Mouse (Mus musculus) yolk sac, embryonic 10.5 days (tissue): ENCODE results near the gene Slc39a11.
A peak's percentile ranks its signal among the peaks of the same experiment; 100 is the strongest.

ENCODE experiments used
- DNase-seq: peaks from one replicate; pipeline ENCODE4 v3.0.0-alpha.2; 2017; ENCODE audit warnings: low spot score

The Slc39a11 gene

DNA sequence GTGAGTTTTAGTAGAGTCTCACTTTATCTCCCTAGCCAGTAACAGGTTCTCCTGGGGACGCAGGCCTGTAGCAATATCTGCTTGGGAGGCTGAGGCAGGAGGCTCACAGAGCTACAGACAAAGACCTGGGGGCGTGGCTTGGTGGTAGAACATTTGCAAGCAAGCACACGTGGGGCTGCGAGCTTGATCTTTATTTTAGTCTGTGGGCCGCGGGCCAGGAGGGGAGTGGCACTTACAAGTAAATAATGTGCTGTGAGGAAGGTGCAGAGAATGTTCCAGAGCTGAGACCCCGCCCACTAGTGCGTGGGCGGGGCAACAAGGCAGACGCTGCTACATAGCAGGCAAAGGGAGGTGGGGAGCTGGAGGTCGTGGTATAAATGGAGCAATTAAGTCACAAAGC, 250.3 kb downstream of the Slc39a11 start:
- no peak for DNase-seq

- no peak for DNase-seq
Measured at GRCm38 (mm10) chr11:113397394-113397793, 252.5 kb downstream of the Slc39a11 start.

GRCm38 (mm10) chr11:113393366-113394150, 256.3 kb downstream of the Slc39a11 start:
- DNase-seq: no peak

DNA sequence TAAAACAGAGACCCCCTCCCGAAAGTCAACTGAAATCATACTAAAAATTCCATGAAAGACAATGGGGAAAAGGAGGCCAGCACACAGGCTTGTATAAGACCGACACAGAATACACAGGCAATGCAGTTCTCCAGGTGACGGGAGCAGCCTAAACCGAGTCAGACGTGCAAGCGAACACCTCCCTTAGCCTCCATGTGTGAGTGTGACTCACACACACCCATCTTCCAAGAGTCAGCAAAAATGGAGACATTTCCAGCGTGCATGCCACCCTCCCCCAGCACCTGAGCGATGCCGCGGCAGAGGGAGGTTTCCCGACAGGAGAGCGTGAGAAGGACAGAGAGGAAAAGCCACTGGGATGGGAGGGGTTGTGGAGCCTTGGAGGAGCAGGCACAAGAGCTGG, 258.2 kb downstream of the Slc39a11 start:
- no peak for DNase-seq

DNA sequence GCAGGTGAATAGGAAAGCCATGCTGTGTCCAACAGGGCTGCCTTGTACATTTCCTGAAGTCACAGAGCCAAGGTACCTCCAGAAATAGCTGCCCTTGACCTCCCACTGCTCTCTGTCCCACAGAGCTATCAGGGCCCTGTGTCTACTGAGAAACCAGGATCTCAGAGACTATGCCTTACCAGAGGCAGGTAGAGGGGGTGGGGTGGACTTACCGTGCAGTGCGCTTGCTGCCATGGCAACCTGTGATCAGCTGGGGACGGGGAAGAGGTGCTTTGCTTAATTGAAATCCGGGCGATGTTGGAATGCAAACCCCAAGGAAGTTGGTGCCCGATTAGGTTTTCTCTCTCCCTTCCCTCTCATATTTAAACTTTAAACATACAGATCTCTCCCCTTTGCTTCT, 260.2 kb downstream of the Slc39a11 start:
- no peak for DNase-seq

DNA sequence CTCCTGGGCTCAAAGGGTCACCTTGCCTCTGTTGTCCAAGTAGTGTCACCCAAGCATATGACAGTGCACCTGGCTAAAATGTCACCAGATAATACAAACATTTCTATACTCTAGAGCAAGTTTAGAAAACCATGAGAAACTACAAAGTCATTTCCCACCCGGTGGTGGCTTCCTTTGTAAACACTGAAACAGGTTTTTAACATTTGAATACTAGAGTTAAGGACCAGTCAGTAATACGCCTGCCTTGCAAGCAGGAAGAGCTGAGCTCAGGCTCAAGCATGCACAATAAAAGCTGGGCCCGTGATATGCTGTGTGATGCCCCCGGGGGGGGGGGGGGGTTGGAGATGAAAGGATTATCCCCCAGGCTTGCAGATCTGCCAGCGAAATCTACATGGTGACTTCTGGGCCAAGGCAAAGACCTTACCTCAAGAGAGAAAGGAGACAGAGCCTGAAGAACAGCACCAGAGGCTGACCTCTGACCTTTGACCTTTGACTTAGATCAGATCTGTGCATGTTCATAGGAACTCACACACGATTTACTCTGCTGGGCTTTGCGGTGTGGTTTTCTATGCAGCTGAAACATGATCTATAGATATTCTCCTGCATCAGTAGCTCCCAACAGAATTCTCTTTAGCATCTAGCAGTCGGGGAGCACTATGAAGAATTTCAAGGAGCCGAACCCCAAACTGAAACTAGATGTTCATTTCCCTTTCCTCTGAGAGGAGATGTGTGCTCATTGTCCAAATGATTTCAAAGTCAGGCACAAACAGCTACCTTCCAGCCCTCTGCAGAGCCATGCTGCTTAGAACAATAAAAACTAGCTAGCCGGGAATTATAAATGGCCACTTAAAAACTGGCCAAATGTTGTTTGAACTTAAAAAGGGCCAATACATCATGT, 267.0 kb downstream of the Slc39a11 start:
- DNase-seq: peak; percentile 69

- no peak for DNase-seq
Measured at GRCm38 (mm10) chr11:113381550-113381949, 268.3 kb downstream of the Slc39a11 start.

DNA sequence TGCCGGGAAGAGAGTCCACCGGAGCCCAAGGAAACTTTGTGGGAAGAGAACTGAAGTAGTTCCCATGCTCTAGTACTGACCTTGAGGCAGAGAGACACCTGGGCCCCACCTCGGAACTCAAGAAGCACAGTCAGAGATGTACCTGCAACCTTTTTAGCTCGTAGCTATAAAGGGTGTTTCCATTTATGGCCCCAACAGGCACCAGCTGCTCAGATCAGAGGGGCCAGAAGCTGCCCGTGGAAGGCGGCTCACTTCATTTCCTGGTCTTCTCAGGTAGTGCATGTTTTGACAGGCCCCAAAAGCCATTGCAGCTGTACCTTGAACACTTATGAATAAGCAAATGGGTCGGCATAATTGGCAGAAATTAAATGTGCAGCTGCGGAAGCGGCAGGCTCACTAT, 271.0 kb downstream of the Slc39a11 start:
- no peak for DNase-seq

DNA sequence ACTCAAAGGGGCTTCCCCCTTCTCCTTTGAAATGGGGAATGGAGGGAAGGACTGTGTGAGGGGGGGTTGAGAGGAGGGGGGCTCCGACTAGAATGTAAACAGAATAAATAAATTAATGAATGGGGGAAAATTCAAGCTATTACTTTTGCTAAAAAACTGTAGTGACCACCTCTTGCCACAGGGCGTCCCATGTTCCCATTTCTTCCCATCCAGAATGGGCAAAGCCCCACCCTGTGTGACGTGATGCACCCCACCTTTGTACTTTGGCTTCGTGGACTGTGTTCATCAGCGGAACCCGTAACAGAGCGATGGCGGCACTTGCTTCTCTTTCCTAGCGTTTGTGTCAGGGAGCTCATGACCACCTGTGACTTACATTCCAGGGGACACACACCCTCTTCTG, 273.8 kb downstream of the Slc39a11 start:
- DNase-seq: no peak

DNA sequence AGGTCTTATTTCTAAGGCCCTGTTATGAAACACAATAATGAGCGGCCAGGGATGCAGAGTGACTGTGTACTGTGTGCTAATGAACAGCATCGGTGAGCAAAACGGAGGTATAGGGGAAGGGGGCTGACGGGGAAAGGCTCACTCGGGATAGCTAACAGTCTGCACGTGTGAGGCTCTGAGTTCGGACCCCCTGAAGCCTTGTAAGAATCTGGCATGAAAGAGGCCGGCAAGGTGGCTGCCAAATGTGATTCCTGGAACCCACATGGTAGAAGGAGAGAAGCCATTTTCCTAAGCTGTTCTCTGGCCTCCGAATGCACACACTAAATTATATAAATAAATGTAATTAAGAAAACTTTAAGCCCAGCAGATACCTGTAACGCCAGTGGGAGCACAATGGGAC, 276.0 kb downstream of the Slc39a11 start:
- no peak for DNase-seq

DNA sequence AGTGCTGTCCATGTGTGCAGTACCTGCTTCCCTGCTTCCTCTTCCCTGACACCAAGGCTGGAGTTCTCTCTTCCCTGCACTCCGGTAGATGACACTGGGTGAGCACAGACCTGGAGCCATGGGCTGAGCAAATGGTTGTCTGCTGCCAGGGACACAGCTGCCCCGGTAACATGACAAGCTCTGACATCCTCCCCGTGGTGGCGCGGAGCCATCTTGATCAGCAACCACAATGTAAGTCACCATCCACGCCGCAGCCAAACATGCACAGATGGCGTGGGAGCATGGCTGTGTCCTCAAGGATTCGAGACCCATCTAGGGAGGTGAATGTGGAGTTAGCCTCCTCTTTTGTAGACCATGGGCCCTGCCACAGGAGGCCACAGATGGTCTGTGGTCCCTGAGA, 276.5 kb downstream of the Slc39a11 start:
- no peak for DNase-seq

DNA sequence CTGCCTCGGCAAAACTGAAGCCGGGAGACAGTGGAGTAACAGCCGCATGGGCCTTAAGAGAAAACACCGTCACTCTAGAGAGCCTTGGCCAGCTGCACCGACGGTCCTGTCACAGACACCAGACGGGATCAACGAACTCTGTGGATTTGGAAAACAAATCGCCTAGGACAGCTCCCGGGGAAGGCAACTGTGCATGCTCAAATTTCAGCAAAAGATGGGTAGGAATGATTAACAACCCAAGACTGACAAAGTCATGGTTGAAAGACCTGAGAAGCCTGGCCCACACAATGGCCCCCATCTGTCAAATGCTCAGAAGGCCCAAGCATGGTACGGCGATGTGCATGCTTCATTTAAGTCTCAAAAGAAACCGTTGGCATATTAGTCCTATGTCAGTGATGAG, 281.8 kb downstream of the Slc39a11 start:
- no peak for DNase-seq

GRCm38 (mm10) chr11:113366257-113367030, 283.4 kb downstream of the Slc39a11 start:
- peak; percentile 10 for DNase-seq

- no peak for DNase-seq
Measured at GRCm38 (mm10) chr11:113363739-113364138, 286.1 kb downstream of the Slc39a11 start.

DNA sequence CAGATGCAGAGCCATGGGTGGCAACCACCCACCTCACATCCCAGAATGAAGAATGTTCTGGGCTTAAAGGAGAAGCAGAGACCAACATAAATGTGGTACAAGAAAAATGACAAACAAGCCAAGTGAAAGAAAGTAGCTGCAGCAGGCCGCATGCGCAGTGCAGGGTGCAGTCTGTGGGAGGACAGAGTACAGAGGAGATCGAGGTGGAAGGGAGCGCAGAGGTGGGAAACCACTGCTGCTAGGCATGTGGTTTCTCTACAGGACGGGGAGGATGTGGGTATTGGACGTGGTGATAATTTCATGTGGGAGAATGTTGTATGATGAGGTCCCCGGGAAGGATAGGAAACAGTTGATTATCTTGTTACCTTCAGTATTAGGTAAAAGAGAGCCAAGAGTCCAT, 287.3 kb downstream of the Slc39a11 start:
- DNase-seq: no peak

DNA sequence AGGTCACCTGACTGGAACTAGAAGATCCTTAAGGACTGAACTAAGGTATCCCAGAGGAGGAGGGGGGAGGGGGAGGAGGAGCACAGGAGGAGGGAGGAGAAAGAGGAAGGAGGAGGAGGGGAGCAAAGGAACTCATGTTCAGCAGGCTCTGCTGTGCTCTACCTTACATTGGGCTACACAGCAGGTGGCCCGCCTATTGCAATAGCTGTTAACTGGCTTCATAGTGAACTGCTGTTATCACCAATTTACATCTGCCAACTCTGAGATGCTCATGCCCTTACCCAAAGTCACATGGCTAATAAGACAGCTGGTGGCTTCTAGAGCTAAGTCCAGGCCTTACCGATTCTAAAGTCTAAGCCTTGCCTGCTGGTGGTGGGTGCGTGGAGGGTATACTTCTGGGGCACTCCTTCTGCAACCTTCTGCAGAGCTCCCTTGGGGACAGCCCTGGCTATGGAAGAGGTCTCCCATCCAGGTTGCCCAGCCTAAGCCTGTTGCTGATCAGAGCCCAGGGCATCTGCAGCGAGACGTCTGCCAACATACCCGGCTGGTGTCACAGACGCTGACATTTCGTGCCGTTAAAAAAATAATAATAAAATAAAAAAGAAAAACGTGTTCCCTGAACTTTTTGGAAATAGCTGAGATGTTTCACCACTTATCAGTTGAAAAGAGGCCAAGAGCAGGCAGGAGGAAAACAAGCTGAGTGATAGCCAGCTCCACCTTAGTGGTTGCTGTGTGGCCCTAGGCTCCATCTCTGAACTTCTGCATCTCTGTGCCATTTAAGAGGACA, 289.6 kb downstream of the Slc39a11 start:
- DNase-seq: no peak

DNA sequence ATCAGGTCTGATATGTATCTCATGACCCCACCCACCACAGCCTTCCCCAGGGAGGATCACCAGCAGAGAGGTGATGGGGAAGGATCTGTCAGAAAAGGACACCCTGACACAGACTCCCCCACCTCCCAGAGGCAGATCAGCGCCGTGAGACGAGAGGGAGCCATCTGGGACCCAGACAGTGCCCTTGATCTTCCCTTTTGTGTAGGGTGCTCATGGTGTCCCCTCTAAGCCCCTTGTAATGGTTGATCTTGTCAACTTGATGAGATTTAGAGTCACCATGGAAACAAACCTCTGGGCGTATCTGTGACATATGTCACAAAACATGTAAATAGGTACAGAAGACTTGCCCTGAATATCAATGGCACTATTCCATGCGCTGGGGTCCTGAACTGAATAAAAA, 293.9 kb downstream of the Slc39a11 start:
- DNase-seq: no peak

- peak; percentile 17 for DNase-seq
Measured at GRCm38 (mm10) chr11:113352085-113352815, 297.6 kb downstream of the Slc39a11 start.

DNA sequence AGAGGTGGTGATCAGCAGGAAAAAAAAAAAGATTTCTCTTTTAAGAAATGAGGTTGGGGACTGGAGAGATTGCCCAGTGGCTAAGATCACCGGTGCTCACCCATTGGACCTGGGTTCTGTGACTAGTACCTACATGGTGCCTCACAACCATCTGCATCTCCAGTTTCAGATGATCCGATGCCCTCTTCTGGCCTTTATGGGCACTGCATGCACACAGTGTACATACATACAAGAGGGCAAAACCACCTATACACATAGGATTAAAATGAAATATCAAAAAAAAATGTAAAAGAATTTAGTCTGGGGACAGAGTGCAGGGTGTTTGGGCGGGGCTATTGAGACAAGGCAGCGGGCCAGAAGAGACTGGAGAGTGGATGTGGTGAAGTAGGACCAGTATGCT, 299.3 kb downstream of the Slc39a11 start:
- DNase-seq: no peak

GRCm38 (mm10) chr11:113346895-113347514, 302.9 kb downstream of the Slc39a11 start:
- no peak for DNase-seq
